Mouse (Mus musculus) intestine, postnatal 0 days (tissue): ENCODE data around the gene Tmem74b. TPM values are rescaled to one million over a fixed set of nuclear protein-coding genes. Genes with fewer than 3 reads are reported as not detected.

Experiments used
- ATAC-seq: fragments of 200-750 bp; cut with Nextera tagmentation; 2 replicates; pipeline ENCODE4 v1.8.0; 2017; ENCODE audit warnings: mild to moderate bottlenecking, moderate TSS enrichment, moderate library complexity
- H3K27ac ChIP-seq: fragments of 300-500 bp; sonication (generic); 2 replicates; pipeline ENCODE4 v1.5.1; 2014; ENCODE audit warnings: mild to moderate bottlenecking, low read depth, low read length, moderate library complexity
- H3K27me3 ChIP-seq: fragments of 300-500 bp; sonication (generic); replicated peaks from 2 replicates; pipeline ENCODE4 v1.6.1; 2014; ENCODE audit warnings: low read length, mixed read lengths; ENCODE audit not compliant: control insufficient read depth, insufficient read depth
- H3K36me3 ChIP-seq: fragments of 300-500 bp; sonication (generic); 2 replicates; pipeline ENCODE4 v1.6.1; 2014; ENCODE audit warnings: mild to moderate bottlenecking, moderate library complexity; ENCODE audit not compliant: control insufficient read depth, insufficient read depth
- H3K4me1 ChIP-seq: fragments of 300-500 bp; sonication (generic); replicated peaks from 2 replicates; pipeline ENCODE4 v1.6.1; 2014; ENCODE audit warnings: antibody characterized with exemption, low read length, mixed read lengths; ENCODE audit not compliant: control insufficient read depth, insufficient read depth
- H3K4me2 ChIP-seq: fragments of 300-500 bp; sonication (generic); replicated peaks from 2 replicates; pipeline ENCODE4 v1.6.1; 2014; ENCODE audit warnings: low read depth, mild to moderate bottlenecking, moderate library complexity
- H3K4me3 ChIP-seq: fragments of 300-500 bp; sonication (generic); 2 replicates; pipeline ENCODE4 v1.5.1; 2014; ENCODE audit warnings: low read depth, low read length
- H3K9ac ChIP-seq: fragments of 300-500 bp; sonication (generic); 2 replicates; pipeline ENCODE4 v1.6.1; 2014; ENCODE audit warnings: mild to moderate bottlenecking, low read depth, low read length
- H3K9me3 ChIP-seq: fragments of 300-500 bp; sonication (generic); 2 replicates; pipeline ENCODE4 v1.6.1; 2016; ENCODE audit warnings: mixed run types; ENCODE audit not compliant: control insufficient read depth
- CTCF ChIP-seq: sonication (generic); IDR thresholded peaks from 2 replicates; pipeline ENCODE4 v1.5.1; 2016; ENCODE audit warnings: low read depth, mild to moderate bottlenecking, control low read depth, antibody characterized with exemption, moderate library complexity
- WGBS: fragments of 180-500 bp; shearing (Covaris S2); extraction: QIAGEN DNeasy Blood & Tissue Kit; methylation state at CpG from one replicate; pipeline ENCODE4 v1.1.7; 2014; 5-methylcytosine and 5-hydroxymethylcytosine counted together
- polyA plus RNA-seq: library from polyadenylated mRNA; unstranded; fragments of >200 nt; fragmentation: Nextera tagmentation; extraction: Ambion mirVana; gene quantifications from 2 replicates; pipeline ENCODE4 v1.2.1, GENCODE M21; 2015

The Tmem74b gene
- polyA plus RNA-seq, 1 experiment from 2014 or later: 1.3 TPM

DNA sequence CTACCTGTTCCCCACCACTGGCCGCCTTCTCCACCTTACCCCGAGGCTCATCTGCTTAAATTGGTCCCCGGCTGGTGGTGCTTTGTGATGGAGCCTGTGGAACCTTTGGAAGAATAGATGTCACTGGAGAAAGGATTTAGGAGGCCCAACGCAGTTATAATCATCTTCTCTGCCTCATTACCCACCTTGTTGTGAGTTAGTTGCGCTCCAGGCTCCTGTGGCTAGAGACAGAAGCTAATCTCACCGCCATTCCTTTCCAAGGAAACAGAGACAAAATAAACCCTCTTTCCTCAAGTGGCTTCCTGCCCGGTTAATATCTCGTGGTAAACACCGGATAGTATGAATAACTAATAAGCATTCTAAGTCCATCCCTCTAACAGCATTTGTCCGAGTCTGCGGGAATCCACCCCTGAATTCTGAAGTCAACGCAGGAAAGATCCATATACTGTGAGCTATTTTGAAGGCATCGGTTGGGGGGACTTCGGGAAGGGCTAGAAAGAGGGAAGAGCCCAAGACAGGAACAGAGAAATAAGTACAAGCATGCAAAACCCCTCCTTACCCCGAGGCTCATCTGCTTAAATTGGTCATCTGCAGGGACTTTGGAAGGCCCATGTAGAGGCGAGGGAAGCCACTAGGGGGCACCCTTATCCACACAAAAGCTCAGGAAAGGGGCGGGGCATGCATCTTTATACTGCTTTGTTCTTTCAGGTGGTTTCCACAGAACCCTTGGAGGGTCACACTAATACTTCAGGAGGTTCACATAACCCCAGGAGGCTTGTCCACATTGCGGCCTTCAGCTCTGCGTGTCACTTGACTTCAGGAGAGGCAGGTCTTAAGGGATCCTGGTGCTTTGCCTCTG lies 46.3 kb downstream of the Tmem74b start:
- no peak overlapping the region for H3K4me2 ChIP-seq
- TF ChIP-seq CTCF: peak; percentile 81
- H3K27me3 ChIP-seq: no peaks in the 10 kb centered on the region
- no peaks in the 10 kb centered on the region for H3K9me3 ChIP-seq
- 0 out of 2 replicates have a peak, but pooled peaks have one; percentile 13 for ATAC-seq
- H3K4me3 ChIP-seq: no peak overlapping the region
- no peak overlapping the region for H3K9ac ChIP-seq
- no peaks in the 10 kb centered on the region for H3K36me3 ChIP-seq
- no peak overlapping the region for H3K27ac ChIP-seq
- no peaks in the 10 kb centered on the region for H3K4me1 ChIP-seq
- 36% methylated on average over 19 of the region's 19 CpGs for WGBS

DNA sequence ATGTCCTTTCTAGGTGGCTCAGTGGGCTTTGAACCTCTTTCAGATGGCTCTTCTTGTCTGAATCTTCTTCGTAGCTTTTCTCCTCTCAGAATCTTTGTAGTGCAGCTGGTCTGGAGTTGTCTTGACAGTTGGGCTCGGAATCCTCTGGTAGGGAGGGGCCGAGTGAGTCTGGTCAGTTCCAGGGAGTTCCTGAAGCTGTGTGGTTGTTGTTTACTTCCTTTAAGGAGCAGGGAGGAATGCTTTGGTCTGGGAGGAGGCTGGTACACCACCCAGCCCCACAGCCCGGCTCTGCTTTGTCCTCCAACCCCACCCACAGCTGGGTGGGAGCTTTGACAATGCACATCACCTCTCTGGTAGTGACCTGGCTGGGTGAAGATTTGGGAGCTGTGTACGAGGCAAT lies 49.5 kb downstream of the Tmem74b start:
- Histone ChIP-seq H3K4me3 (no peak overlapping the region), H3K27me3 (no peaks in the 10 kb centered on the region), H3K9me3 (no peaks in the 10 kb centered on the region), H3K9ac (no peak overlapping the region), H3K4me1 (no peaks in the 10 kb centered on the region), H3K27ac (no peak overlapping the region), H3K4me2 (no peak overlapping the region), H3K36me3 (no peaks in the 10 kb centered on the region)
- no peak for ATAC-seq
- WGBS: 66% methylated on average over 5 of the region's 5 CpGs
- no peak for TF ChIP-seq CTCF

DNA sequence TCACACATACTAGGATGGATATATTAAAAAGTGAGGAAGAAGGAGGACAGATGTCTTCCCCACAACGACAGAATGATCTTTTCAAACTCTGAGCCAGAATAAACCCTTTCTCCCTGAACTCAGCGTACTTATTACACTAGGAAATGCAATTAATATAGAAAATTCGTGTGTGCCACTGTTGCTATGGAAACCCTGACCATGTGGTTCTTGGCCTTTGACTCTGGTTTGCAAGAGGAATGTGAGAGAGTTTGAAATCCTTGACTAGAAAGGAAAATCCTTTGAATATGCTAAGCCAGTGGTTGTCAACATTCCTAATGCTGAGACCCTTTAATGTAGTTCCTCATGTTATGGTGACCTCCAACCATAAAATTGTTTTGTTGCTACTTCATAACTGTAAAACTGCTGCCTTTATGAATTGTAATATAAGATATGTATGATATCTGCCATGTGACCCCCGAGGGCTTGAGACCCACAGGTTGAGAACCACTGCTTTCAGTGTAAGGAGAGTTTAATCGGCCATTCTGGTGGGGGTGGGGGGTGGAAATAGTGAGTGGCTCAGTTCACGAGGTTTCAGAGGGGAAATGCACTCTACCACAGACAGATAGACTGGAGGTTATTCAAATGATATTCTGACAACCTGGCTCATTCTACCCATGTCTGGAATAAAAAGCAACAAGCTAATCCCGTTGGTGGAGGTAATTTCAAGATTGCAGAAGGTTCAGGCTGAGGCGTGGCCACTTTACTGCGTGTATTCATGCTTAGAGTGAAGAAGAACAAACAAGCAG lies 54.7 kb downstream of the Tmem74b start:
- Histone ChIP-seq H3K4me2 (no peak overlapping the region), H3K4me1 (no peaks in the 10 kb centered on the region), H3K27ac (no peak overlapping the region), H3K4me3 (no peak overlapping the region), H3K9ac (no peak overlapping the region), H3K9me3 (no peaks in the 10 kb centered on the region), H3K36me3 (no peaks in the 10 kb centered on the region), H3K27me3 (0 out of 2 replicates have a peak, but pooled peaks cover 2% of the 10 kb centered on the region)
- TF ChIP-seq CTCF: no peak
- no peak for ATAC-seq
- WGBS: 49% methylated on average over 9 of the region's 9 CpGs

DNA sequence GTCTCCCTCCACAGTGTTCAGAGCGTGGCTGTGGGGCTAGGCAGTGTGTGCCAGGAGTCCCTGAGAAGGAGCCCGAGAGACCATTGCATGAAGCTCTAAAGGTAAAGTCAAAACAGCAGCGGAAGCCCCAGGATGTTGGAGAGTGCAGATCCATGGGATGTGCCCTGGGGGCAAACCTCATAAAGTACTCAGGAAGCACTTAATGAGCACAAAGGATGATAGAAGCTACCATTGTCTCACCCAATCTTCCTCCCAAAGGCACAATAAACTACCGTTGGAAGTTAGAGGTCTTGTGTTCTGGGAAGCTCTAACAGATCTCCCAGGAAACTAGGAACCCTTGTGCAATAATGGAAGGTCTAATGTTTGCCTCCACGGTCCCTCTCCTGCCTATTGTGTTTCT lies 55.6 kb downstream of the Tmem74b start:
- H3K27me3 ChIP-seq: 0 out of 2 replicates have a peak, but pooled peaks cover 2% of the 10 kb centered on the region
- 74% methylated on average over 5 of the region's 5 CpGs for WGBS
- H3K4me2 ChIP-seq: no peak overlapping the region
- no peaks in the 10 kb centered on the region for H3K4me1 ChIP-seq
- no peaks in the 10 kb centered on the region for H3K9me3 ChIP-seq
- no peak overlapping the region for H3K27ac ChIP-seq
- H3K4me3 ChIP-seq: no peak overlapping the region
- no peak overlapping the region for H3K9ac ChIP-seq
- no peak for ATAC-seq
- no peaks in the 10 kb centered on the region for H3K36me3 ChIP-seq
- TF ChIP-seq CTCF: no peak

DNA sequence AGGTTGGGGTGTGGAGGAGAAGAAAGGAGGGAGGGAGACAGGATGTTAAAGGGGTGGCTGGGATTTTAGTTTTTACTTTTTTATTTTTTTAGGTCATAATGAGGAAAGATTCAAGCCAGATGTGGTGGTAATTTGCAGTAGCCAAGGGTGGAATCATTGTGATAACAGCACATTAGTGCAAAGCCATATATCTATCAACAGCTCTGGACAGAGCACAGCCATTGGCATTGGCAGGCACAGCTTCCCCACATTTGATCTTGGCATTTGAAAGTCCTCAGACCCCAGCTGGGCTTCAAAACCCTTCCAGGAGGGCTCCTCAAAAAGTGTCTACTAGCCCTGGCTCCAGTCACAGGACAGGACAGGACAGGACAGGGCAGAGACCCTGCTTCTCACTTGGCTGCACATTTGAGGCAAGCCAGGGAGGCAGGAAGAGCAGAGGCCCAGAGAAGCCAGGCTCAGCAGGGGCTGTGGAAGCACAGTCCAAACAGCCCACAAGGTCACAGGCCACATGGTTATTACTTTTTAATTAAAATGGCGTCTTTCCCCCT lies 57.1 kb downstream of the Tmem74b start:
- no peak for ATAC-seq
- Histone ChIP-seq H3K4me1 (no peaks in the 10 kb centered on the region), H3K4me2 (no peak overlapping the region), H3K27me3 (0 out of 2 replicates have a peak, but pooled peaks cover 2% of the 10 kb centered on the region), H3K4me3 (no peak overlapping the region), H3K27ac (no peak overlapping the region), H3K9me3 (no peaks in the 10 kb centered on the region), H3K36me3 (no peaks in the 10 kb centered on the region), H3K9ac (no peak overlapping the region)
- 36% methylated on average over 1 of the region's 1 CpGs for WGBS
- TF ChIP-seq CTCF: no peak

Other genes with a start within 250 kb of the Tmem74b start
- not detected in 2 replicates for gene 4921509C19Rik, start 225.9 kb upstream of the Tmem74b start, polyA plus RNA-seq
- 92.8 and 99.3 TPM in 2 replicates for gene Nsfl1c, start 207.8 kb upstream of the Tmem74b start, polyA plus RNA-seq
- gene Fkbp1a, start 159.5 kb upstream of the Tmem74b start, polyA plus RNA-seq: 370 and 377 TPM in 2 replicates
- 55.2 and 66.7 TPM in 2 replicates for gene Sdcbp2, start 129.4 kb upstream of the Tmem74b start, polyA plus RNA-seq
- gene Snph, start 69.4 kb upstream of the Tmem74b start, polyA plus RNA-seq: 0.60 and 0.89 TPM in 2 replicates
- 0.09 TPM in 1 of 2 replicates, not detected in the other for gene Rad21l, start 33.5 kb upstream of the Tmem74b start, polyA plus RNA-seq
- 36.0 and 36.6 TPM in 2 replicates for gene Psmf1, start 42.2 kb downstream of the Tmem74b start, polyA plus RNA-seq
- not detected in 2 replicates for gene Rspo4, start 140.9 kb downstream of the Tmem74b start, polyA plus RNA-seq
- 0.18 and 0.27 TPM in 2 replicates for gene Angpt4, start 209.2 kb downstream of the Tmem74b start, polyA plus RNA-seq